Mouse (Mus musculus): Measurements from ENCODE around the gene Rims3.

Rims3 gene

DNA sequence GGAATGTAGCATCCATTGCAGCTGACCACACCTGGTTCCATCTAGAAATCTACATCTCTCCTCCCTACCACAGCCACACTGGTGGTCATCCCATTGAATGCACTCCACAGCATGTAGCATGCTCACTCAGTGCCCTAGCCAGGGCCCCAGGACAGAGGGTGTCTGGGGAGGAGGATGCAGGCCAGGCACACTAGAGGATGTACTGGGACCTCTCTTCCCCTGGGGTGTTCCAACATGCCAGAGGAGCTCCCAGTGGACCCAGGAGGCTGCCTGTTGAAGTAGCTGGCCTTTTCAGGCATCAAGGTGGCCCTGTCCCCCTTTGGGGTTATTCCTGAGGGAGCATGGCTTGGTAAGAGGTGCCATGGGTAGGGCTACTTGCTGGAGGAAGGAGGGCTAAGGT lies 37.3 kb downstream of the Rims3 start:
- DNase-seq (ENCODE audit: low spot score in 2 of 2): no peak

DNA sequence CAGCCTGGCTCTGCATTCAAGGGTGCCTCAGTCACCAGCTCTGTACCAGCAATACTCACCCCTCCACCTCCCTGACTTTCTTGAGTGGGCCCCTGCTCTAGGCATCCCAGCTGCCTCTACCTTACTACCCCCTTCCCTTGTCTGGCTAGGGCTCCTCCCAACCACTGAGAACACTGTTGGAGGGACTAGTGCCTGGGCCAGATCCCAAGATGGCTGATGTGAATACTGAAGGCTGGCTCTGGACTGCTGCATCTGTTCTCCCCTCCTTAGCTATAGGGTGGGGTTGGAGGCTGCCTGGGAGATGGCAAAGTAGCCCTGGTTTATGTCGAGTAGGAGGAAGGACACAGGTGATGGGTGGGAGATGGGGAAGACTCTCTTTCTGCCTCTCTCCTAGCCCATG lies 37.9 kb downstream of the Rims3 start:
- no peak for DNase-seq (ENCODE audit: low spot score in 2 of 2)

DNA sequence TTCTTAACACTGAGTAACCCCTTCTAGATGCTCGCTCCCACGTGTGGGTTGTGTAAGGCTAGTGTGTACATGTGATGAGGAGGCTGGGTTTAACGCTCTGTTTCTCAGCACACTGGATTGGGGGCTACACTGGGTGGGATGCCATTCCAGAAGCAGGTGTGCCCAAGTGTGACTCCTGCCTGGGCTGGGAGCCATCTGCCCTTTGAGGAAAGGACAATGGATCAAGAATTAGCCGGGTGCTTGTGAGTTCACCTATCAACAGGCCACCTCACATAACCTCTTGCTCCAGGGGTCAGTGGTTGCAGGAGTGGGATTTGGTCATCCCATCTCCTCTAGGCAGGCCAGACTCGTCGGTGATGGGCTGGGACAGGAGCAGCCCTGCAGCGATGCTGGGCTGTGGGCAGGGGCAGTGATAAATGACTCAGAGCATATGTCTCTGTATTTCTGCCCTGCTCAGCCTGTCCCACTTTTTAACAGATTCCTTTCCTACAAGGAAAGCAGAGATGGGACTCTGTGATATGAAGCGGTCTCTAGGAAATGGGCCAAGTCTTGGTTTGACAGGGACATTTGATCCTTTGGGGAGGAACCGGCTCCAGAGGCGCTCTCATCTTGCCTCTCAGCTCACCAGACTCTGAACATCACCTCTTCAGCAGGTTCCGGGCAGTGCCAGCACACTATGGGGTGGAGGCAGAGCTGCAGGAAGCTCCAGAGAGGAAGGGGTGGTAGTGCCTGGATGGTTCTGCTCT lies 39.2 kb downstream of the Rims3 start:
- DNase-seq (ENCODE audit: low spot score in 2 of 2): no peak

DNA sequence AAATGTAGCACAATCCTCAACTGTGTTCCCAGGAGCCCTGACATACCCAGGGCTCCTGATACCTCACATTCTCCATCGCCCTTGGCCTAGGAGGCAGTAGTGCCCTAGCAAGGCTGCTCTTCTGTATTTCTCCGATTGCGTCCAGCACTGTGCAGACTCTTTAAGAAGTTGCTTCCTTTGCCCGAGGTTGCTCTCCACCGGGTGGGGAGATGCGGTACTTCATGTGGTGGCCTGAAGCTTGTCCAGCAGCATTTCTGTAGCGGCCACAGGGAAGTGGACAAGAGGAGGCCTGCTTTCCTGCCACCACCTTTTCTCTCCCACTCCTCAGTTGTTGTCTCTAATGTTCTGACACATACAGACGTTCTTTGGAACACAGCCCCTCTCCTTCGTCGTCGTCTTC lies 40.0 kb downstream of the Rims3 start:
- no peak for DNase-seq (ENCODE audit: low spot score in 2 of 2)

DNA sequence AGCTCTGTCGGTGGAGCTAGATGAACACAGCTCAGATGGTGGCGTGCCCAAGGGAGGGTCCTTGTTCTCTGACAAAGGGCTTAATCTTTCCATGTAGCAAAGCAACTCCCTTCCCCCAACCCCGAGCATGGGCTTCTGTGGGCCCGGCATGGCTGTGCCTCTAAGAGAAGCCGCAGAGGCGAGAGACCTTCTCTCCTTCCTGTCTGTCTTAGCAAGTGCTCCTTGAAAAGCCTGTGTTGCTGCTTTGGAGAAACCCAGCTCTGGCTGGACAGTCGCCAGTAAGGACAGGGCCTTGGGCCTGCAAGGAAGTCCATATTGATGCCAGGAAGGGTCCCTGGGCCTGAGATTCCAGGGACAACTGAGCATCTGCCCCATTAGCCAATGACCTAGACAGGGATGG lies 40.6 kb downstream of the Rims3 start:
- no peak for DNase-seq (ENCODE audit: low spot score in 2 of 2)

DNA sequence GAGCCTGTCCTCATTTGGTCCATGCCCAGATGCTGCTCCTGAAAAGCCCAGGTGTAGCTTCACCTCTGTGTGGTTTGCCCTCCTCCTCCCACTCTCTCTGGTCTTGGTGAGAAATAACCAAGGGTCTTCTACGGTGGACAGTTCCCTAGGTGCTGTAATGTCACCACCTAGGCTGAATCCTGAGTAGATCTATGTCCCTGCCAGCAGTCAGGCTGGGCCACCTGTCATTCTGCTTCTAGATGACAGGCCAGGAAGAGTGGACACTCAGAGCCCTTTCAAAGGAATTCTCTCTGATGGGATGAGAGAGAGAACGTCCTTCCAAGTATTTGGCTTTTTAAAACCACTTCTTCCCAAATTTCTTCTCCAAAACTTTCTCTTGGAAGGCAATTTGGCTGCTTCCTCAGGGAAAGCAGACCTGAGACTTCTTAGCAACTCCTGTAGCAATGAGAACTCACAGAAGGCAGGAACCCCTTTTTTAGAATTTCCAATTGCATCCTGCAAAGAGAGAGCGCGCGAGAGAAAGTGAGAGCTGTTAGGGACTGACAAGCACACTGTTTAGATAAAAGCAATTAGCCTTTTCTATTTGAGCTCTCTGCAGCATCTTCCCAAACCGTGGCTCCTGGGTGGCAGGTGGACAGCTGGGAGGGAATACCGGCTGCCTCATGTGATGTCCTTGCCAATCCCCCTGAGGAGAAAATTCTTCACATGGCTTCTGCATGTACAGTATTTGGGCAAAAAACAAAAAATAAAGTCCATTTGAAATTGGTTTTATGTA lies 41.4 kb downstream of the Rims3 start:
- DNase-seq (ENCODE audit: low spot score in 2 of 2): no peak

DNA sequence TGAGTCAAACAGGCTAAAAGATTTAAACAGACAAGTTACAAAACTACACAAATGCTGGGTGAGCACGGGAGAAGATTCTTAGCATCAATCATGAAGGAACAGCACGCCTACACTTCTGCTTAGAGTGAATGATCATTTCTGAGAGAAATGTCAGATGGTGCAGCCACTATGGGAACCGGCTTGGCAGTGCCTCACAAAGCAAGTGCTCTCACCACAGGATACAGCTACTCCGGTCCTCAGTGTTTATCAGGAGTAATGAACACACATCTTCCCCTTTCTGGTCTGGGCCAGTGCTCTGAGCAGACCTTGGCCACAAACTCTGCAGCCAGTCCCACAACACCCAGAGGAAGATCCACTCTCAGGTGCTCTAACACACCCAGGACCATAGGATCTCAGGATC lies 49.9 kb downstream of the Rims3 start:
- DNase-seq (ENCODE audit: low spot score in 2 of 2): no peak

DNA sequence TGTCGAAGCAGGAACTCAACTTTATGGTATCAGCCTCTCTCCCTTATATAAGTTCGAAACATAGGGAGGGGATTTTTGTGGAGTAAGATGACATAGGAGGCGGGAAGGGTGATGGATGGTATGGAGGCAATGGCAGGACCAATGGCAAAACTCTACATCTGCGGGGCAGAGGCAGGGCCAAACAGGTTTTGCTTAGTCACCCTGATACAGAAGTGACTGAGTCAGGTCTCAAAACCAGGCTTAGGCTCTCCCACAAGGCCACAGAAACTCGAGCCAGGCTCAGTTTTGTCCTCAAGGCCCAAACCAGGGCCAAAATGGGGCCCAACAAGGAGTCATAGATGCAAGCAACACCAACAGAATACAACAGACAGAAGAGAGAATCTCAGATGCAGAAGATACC lies 51.0 kb downstream of the Rims3 start:
- no peak for DNase-seq (ENCODE audit: low spot score in 2 of 2)

DNA sequence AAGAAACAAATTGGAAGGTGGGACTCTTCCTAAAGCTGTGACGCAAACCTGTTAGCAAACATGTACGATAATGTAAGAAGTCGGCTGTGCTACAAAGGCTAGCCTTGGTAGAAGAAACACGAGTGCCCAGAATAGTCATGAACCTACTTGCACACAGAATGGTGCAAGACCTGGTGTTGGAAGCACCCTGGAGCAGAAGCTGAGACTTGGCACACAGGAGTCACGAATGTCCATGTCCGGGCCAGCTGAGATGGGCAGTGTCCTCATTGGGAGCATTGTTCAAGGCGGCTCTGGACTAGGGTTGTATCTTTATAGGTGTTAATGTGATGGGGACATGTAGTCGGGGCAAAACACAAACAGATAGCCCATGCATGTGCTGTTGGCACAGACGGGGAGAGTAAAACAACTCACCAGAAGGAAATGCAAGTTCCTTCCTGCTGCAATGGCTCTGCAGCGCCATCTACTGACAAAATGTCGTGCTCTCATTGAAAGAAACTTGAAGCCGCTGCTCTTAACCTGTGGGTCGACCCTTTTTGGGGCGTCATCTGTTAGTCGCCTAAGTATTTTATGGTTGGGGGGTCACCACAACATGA lies 55.0 kb downstream of the Rims3 start:
- DNase-seq (ENCODE audit: low spot score in 2 of 2): peak in 1 of 2 experiments; percentile 22

DNA sequence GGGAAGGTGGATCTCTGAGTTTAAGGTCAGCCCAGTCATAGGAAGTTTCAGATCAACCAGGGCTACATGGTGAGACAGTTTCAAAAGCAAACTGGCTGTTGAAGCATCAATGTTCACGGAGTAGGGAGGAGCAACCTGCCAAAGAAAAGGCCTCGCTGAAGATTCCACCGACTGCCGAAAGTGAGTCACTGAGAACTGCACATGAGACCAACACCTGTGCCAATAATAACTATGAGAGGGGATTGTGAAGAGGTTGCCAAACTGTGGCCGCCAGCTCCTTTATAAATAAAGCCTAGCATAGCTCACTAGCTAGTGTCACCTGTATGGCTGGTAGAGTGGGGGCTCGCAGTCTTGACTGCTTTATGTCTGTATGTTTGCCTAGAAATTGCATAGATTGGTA lies 56.5 kb downstream of the Rims3 start:
- DNase-seq (ENCODE audit: low spot score in 2 of 2): no peak

DNA sequence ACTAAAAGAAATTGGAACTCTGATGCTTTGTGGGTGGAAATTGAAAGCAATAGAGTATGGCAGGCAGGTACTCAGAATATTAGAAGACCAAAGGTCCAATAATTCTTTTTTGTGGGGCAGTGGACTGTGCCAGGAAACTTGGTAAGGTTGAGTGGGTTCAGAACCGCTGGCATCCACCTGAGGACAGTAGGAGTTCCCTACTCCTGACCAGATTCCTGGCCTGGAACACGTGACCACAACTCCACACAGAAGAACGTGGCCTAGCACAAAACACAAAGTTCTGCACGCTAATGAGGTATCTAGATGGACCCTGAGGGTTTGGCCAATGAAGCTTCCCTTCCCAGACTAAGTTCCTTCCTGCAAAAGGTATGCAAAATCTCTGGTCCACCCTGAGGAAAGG lies 58.2 kb downstream of the Rims3 start:
- no peak for DNase-seq (ENCODE audit: low spot score in 2 of 2)

DNA sequence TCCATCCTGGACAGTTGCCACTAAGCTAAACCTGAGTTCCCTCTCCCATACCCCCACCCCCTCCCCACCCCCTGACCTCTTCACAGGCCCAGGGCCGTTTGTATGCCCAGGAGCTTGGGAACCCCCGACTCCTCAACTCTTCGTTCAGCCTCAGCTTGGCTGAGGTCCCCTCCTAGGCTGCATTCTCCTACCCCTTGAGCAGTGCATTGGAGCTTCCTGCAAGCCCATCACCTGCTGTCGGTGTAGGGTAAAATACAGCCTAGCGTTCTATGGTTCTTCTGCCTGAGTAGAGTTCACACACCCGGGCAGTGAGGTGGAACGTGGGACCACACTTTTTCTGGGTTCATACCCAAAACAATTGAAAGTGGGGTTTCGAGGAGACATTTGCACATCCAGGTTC lies 58.8 kb downstream of the Rims3 start:
- no peak for DNase-seq (ENCODE audit: low spot score in 2 of 2)

DNA sequence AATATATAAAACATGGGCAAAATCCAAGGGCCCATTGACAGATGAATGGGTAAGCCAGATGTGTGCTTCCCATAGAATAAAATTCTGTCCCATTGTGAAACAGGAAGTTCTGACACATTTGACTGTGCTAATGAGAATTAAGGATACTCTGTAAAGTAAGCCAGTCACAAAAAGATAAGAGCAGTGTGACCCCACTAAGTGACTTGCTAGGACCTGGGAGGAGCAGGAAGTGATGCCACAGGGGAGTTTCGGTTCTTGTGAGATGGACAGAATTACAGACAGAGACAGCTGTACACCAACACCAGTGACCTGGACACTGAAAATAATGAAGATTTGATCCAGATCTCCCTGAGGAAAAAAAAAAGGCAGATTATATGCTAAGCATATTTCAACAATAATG lies 59.2 kb downstream of the Rims3 start:
- no peak for DNase-seq (ENCODE audit: low spot score in 2 of 2)

DNA sequence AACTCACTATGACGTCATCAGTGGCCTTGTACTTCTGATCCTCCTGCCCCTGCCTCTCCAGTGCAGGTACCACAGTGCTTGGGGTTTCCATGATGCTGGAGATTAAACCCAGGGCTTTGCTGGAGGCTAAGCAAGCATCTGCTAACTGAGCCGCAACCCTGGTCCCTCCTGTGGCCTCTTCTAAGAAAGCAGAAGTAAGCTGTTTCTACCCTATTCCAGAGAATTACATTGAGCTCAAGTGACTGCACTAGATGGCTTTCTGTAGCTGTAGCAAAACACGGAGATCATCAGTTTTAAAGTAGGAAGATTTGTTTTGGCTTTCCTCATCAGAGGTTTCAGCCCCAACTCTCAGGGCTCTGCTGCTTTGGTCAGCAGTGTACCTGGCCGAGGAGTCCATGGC lies 59.9 kb downstream of the Rims3 start:
- DNase-seq (ENCODE audit: low spot score in 2 of 2): no peak

DNA sequence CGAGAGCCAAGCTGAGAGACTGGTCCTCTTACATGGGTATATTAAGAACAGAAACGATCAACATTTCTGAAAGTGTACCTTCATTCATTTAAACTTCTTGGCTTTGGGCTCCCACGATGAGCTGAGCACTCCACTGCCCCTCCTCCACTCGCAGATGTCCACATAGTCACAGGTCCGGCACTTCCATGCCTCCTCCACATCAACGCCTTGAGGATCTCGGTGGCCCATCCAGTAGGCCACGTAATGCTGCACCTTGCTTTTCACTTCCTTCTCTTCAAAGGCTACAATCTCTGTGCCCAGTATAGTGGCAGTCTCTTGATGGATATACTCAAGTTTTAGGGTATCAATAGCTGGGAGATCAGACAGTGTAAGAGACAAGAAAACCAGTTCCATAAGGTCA lies 66.8 kb downstream of the Rims3 start:
- DNase-seq (ENCODE audit: low spot score in 2 of 2): no peak

DNA sequence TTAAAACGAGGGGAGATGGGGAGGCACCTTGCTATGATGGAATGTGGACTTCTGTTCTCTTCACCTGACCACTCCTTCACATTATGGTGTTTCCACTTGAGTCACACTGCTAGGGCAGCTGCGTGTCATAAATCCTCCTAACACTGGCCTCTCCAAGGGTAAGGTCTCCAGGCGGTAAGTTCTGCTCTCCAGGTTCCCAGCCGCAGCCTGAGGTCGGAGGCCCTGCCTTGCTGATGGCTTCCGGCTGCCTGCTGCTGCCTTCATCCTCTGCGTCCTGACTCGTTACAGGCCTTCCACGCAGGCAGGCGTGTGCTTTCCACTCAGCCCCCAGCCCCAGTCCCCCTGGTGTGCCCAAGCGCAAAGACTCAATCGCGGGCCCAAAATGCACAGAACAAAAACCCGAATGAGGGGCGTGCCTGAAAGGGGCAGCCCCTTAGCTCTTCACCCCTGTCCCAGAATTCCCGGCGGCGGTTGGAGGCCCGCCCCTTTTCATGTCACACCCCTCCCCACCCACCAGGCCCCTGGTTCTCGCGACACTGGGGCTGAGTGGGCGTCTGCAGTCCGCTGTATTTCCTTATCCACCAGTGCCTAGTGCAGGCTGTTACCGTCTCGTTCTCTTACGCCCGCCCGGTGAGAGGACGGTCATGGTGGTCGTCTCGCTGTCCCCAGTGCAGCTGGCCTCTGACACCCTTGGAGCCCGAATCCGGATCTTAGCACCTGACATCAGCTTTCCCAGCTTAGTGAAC lies 70.1 kb downstream of the Rims3 start, which contains the start of gene Exo5:
Gene Exo5 (minus strand): TSS at position 464 of the 746 bp plus-strand sequence.
- DNase-seq (ENCODE audit: low spot score in 2 of 2): peak; percentile 81 to 83

DNA sequence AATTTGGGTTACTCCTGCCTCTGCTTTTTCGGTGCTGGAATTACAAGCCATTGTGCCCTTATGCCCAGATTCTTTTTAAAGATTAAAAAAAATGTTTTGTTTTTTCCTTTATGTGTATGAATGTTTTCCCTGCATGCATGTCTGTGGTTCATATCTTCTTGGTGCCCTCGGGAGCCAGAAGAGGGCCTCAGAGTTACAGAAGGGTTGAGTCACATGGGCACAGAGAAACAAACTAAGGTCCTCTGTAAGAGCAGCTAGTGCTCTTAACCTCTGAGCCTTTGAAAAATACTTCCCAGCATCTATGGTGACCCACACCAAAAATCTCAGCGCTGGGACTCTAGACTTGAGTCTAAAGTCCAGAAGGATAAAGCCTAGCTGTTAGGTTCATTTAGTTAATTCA lies 70.8 kb downstream of the Rims3 start:
- peak in 1 of 2 experiments; percentile 15 for DNase-seq (ENCODE audit: low spot score in 2 of 2)

DNA sequence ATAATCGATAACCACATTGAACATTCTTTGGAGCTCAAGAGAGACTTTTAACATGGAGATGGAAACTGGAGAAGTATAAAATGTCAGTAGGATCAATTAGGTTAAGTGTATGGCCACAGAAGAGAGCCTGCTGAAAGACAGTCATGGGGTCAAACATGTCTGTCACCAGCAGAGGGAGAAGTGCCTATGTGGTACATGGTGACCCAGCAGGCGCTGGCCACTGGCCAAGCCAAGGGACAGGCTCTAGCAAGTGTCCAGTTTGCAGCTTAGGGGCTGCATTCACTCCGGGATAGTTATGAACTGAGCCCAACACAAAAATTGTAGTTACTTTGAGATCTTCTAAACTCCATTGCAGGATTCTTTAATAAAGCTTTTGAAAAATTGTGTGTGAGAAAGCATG lies 74.1 kb downstream of the Rims3 start:
- DNase-seq (ENCODE audit: low spot score in 2 of 2): no peak

DNA sequence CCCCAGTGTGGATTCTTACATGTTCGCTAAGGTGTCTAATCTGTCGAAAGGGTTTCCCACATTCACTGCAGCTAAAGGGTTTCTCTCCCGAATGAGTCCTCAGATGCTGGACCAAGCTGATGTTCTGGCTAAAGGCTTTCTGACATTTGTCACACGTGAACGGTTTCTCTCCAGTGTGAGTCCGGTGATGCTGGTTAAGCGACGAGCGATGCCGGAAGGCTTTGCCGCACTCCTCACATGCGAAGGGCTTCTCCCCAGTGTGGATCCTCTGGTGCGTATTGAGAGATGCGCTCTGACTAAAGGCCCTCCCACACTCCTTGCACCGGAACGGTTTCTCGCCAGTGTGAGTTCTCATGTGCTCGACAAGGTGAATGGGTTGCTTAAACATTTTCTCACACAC lies 76.1 kb downstream of the Rims3 start:
- no peak for DNase-seq (ENCODE audit: low spot score in 2 of 2)

DNA sequence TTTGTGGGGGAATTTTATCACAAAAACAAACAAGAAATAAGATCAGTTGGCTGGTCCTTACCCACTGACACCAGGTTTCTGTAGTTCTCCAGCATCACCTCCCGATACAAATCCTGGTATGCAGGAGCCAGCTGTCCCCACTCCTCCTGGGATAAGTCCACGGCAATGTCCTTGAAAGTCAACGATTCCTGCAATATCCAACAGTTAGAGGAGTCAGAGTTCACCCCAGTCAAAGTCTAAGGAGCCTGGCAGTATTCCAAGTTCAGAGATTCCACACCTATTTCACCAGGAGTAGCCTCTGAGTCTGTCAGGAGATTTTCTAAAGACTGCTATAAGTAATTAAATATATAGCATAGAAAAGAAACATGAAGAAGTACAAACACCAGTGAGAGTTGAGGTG lies 80.4 kb downstream of the Rims3 start:
- DNase-seq (ENCODE audit: low spot score in 2 of 2): no peak
